Mouse (Mus musculus): Measurements from ENCODE around the gene Sgsm2.

GRCm38 (mm10) chr11:74800658-74801057 lies 96.2 kb downstream of the Sgsm2 start:
- no peak for TF ChIP-seq EP300 (IDR thresholded peaks at IDR 0.05; ENCODE audit: low read depth)
- TF ChIP-seq CTCF (IDR thresholded peaks at IDR 0.05; ENCODE audit: low read depth): no peak

Measured in liver, postnatal 0 days (tissue).